Mouse (Mus musculus): ENCODE data around the gene Icam4. TPM values are rescaled to one million over a fixed set of nuclear protein-coding genes. Genes with fewer than 3 reads are reported as not detected.
"Not testable (repeated sequence)": the region's sequence is repeated elsewhere in the genome, so short reads cannot be mapped to it uniquely, and the experiment has no call there.

The Icam4 gene
- polyA plus RNA-seq, 1 experiment: not detected

- Histone ChIP-seq H3K4me3 (ENCODE audit: insufficient read depth, low read depth, low read length) (no peak overlapping the region), H3K4me1 (ENCODE audit: control insufficient read depth, insufficient read depth, low read length) (peaks cover 62% of the 10 kb centered on the region), H3K27ac (ENCODE audit: insufficient read depth, low read depth, low read length) (no peak overlapping the region; the same call in 1 of the 2 replicates)
- WGBS: 48% methylated on average over 9 of the region's 9 CpGs
- TF ChIP-seq CTCF (IDR thresholded peaks at IDR 0.05; ENCODE audit: insufficient read depth, low read depth, low read length) (no peak), POLR2A (IDR thresholded peaks at IDR 0.05; ENCODE audit: insufficient read depth, low read depth, low read length) (no peak)
Measured at GRCm38 (mm10) chr9:21035586-21035985, 6.4 kb downstream of the Icam4 start.

GRCm38 (mm10) chr9:21036161-21036560, 7.0 kb downstream of the Icam4 start:
- 43% methylated on average over 20 of the region's 20 CpGs for WGBS
- Histone ChIP-seq H3K4me3 (ENCODE audit: insufficient read depth, low read depth, low read length) (no peak overlapping the region), H3K27ac (ENCODE audit: insufficient read depth, low read depth, low read length) (no peak overlapping the region), H3K4me1 (ENCODE audit: control insufficient read depth, insufficient read depth, low read length) (peaks cover 62% of the 10 kb centered on the region)
- TF ChIP-seq POLR2A (IDR thresholded peaks at IDR 0.05; ENCODE audit: insufficient read depth, low read depth, low read length) (no peak), CTCF (IDR thresholded peaks at IDR 0.05; ENCODE audit: insufficient read depth, low read depth, low read length) (0 out of 2 replicates have a peak, but pooled peaks have one; percentile 16)

GRCm38 (mm10) chr9:21036666-21037065, 7.5 kb downstream of the Icam4 start:
- H3K4me3 ChIP-seq (ENCODE audit: insufficient read depth, low read depth, low read length): 0 out of 2 replicates have a peak overlapping the region, but pooled peaks have one; percentile 3
- 17% methylated on average over 22 of the region's 22 CpGs for WGBS
- H3K4me1 ChIP-seq (ENCODE audit: control insufficient read depth, insufficient read depth, low read length): peaks cover 63% of the 10 kb centered on the region
- peak overlapping the region; percentile 7; the same call in 1 of the 2 replicates for H3K27ac ChIP-seq (ENCODE audit: insufficient read depth, low read depth, low read length)
- no peak for TF ChIP-seq POLR2A (IDR thresholded peaks at IDR 0.05; ENCODE audit: insufficient read depth, low read depth, low read length)
- TF ChIP-seq CTCF (IDR thresholded peaks at IDR 0.05; ENCODE audit: insufficient read depth, low read depth, low read length): no peak

GRCm38 (mm10) chr9:21037481-21037891, 8.3 kb downstream of the Icam4 start:
- peak overlapping the region; percentile 49; the same call in 1 of the 2 replicates for H3K27ac ChIP-seq (ENCODE audit: insufficient read depth, low read depth, low read length)
- TF ChIP-seq CTCF (IDR thresholded peaks at IDR 0.05; ENCODE audit: insufficient read depth, low read depth, low read length) (no peak), POLR2A (IDR thresholded peaks at IDR 0.05; ENCODE audit: insufficient read depth, low read depth, low read length) (peak; percentile 42; the same call in 1 of the 2 replicates)
- WGBS: 4% methylated on average over 31 of the region's 31 CpGs
- peaks cover 69% of the 10 kb centered on the region for H3K4me1 ChIP-seq (ENCODE audit: control insufficient read depth, insufficient read depth, low read length)
- H3K4me3 ChIP-seq (ENCODE audit: insufficient read depth, low read depth, low read length): peak overlapping the region; percentile 30

- Histone ChIP-seq H3K4me1 (ENCODE audit: control insufficient read depth, insufficient read depth, low read length) (peaks cover 55% of the 10 kb centered on the region), H3K4me3 (ENCODE audit: insufficient read depth, low read depth, low read length) (no peak overlapping the region), H3K27ac (ENCODE audit: insufficient read depth, low read depth, low read length) (peak overlapping the region; percentile 84; the same call in 1 of the 2 replicates)
- TF ChIP-seq CTCF (IDR thresholded peaks at IDR 0.05; ENCODE audit: insufficient read depth, low read depth, low read length) (no peak), POLR2A (IDR thresholded peaks at IDR 0.05; ENCODE audit: insufficient read depth, low read depth, low read length) (no peak)
- 58% methylated on average over 3 of the region's 3 CpGs for WGBS
Measured at GRCm38 (mm10) chr9:21039779-21040178, 10.6 kb downstream of the Icam4 start.

GRCm38 (mm10) chr9:21041308-21041707, 12.1 kb downstream of the Icam4 start:
- peak overlapping the region; percentile 76 for H3K27ac ChIP-seq (ENCODE audit: insufficient read depth, low read depth, low read length)
- 21% methylated on average over 4 of the region's 4 CpGs for WGBS
- H3K4me3 ChIP-seq (ENCODE audit: insufficient read depth, low read depth, low read length): no peak overlapping the region
- TF ChIP-seq POLR2A (IDR thresholded peaks at IDR 0.05; ENCODE audit: insufficient read depth, low read depth, low read length) (no peak), CTCF (IDR thresholded peaks at IDR 0.05; ENCODE audit: insufficient read depth, low read depth, low read length) (no peak)
- peaks cover 42% of the 10 kb centered on the region for H3K4me1 ChIP-seq (ENCODE audit: control insufficient read depth, insufficient read depth, low read length)

- Histone ChIP-seq H3K4me3 (ENCODE audit: insufficient read depth, low read depth, low read length) (no peak overlapping the region), H3K4me1 (ENCODE audit: control insufficient read depth, insufficient read depth, low read length) (peaks cover 22% of the 10 kb centered on the region), H3K27ac (ENCODE audit: insufficient read depth, low read depth, low read length) (no peak overlapping the region)
- TF ChIP-seq POLR2A (IDR thresholded peaks at IDR 0.05; ENCODE audit: insufficient read depth, low read depth, low read length) (no peak), CTCF (IDR thresholded peaks at IDR 0.05; ENCODE audit: insufficient read depth, low read depth, low read length) (no peak)
- WGBS: 88% methylated on average over 4 of the region's 4 CpGs
Measured at GRCm38 (mm10) chr9:21043563-21043962, 14.4 kb downstream of the Icam4 start.

GRCm38 (mm10) chr9:21044785-21045184, 15.6 kb downstream of the Icam4 start:
- H3K4me1 ChIP-seq (ENCODE audit: control insufficient read depth, insufficient read depth, low read length): peaks cover 19% of the 10 kb centered on the region
- not testable (repeated sequence) for H3K27ac ChIP-seq (ENCODE audit: insufficient read depth, low read depth, low read length); H3K4me3 ChIP-seq (ENCODE audit: insufficient read depth, low read depth, low read length)
- WGBS: 71% methylated on average over 1 of the region's 1 CpGs

GRCm38 (mm10) chr9:21045235-21045634, 16.1 kb downstream of the Icam4 start:
- Histone ChIP-seq H3K4me1 (ENCODE audit: control insufficient read depth, insufficient read depth, low read length) (peaks cover 18% of the 10 kb centered on the region), H3K4me3 (ENCODE audit: insufficient read depth, low read depth, low read length) (no peak overlapping the region), H3K27ac (ENCODE audit: insufficient read depth, low read depth, low read length) (no peak overlapping the region)
- WGBS: 55% methylated on average over 3 of the region's 3 CpGs
- TF ChIP-seq POLR2A (IDR thresholded peaks at IDR 0.05; ENCODE audit: insufficient read depth, low read depth, low read length): no peak

- no peak for TF ChIP-seq CTCF (IDR thresholded peaks at IDR 0.05; ENCODE audit: insufficient read depth, low read depth, low read length)
- no peak for TF ChIP-seq POLR2A (IDR thresholded peaks at IDR 0.05; ENCODE audit: insufficient read depth, low read depth, low read length)
- no peaks in the 10 kb centered on the region for H3K4me1 ChIP-seq (ENCODE audit: control insufficient read depth, insufficient read depth, low read length)
- WGBS: 69% methylated on average over 10 of the region's 10 CpGs
- no peak overlapping the region for H3K27ac ChIP-seq (ENCODE audit: insufficient read depth, low read depth, low read length)
- H3K4me3 ChIP-seq (ENCODE audit: insufficient read depth, low read depth, low read length): no peak overlapping the region
Measured at GRCm38 (mm10) chr9:21051578-21051977, 22.4 kb downstream of the Icam4 start.
